Mouse (Mus musculus): ENCODE results near the gene Cpvl. TPM values are rescaled to one million over a fixed set of nuclear protein-coding genes. Genes with fewer than 3 reads are reported as not detected.

Cpvl gene
- total and polyA plus RNA-seq, 3 experiments, result not detected

- Histone ChIP-seq H3K27ac (peak overlapping the region; percentile 47; the same call in 1 of the 2 replicates), H3K9ac (ENCODE audit: low read depth, low read length) (no peak overlapping the region), H3K36me3 (ENCODE audit: control insufficient read depth, insufficient read depth, low read length) (no peaks in the 10 kb centered on the region), H3K4me1 (ENCODE audit: control insufficient read depth, insufficient read depth, low read length) (peaks cover 13% of the 10 kb centered on the region), H3K79me2 (replicated peaks; ENCODE audit: control insufficient read depth, insufficient read depth, low read length) (no peaks in the 10 kb centered on the region), H3K27me3 (ENCODE audit: control insufficient read depth, insufficient read depth, low read length) (no peaks in the 10 kb centered on the region), H3K4me3 (no peak overlapping the region)
- intact Hi-C loops (cut with DNase I), result no loop called here
- 52% methylated on average over 4 of the region's 4 CpGs for WGBS
- TF ChIP-seq POLR2A (IDR thresholded peaks at IDR 0.05; ENCODE audit: insufficient read depth, low read depth, low read length), result no peak
- TF ChIP-seq EP300 (IDR thresholded peaks at IDR 0.05; ENCODE audit: insufficient read depth, low read depth, low read length), result no peak
- TF ChIP-seq CTCF (IDR thresholded peaks at IDR 0.05), result no peak
- no peak for DNase-seq
These were observed 93.5 kb downstream of the Cpvl start for GRCm38 (mm10) chr6:53884931-53885330.

- Histone ChIP-seq H3K79me2 (replicated peaks; ENCODE audit: control insufficient read depth, insufficient read depth, low read length) (no peaks in the 10 kb centered on the region), H3K9ac (ENCODE audit: low read depth, low read length) (no peak overlapping the region), H3K27ac (peak overlapping the region; percentile 47; the same call in 1 of the 2 replicates), H3K36me3 (ENCODE audit: control insufficient read depth, insufficient read depth, low read length) (no peaks in the 10 kb centered on the region), H3K4me1 (ENCODE audit: control insufficient read depth, insufficient read depth, low read length) (peaks cover 15% of the 10 kb centered on the region), H3K27me3 (ENCODE audit: control insufficient read depth, insufficient read depth, low read length) (no peaks in the 10 kb centered on the region), H3K4me3 (no peak overlapping the region)
- DNase-seq, result no peak
- TF ChIP-seq CTCF (IDR thresholded peaks at IDR 0.05) (no peak), EP300 (IDR thresholded peaks at IDR 0.05; ENCODE audit: insufficient read depth, low read depth, low read length) (no peak), POLR2A (IDR thresholded peaks at IDR 0.05; ENCODE audit: insufficient read depth, low read depth, low read length) (no peak)
- 55% methylated on average over 8 of the region's 8 CpGs for WGBS
- intact Hi-C loops (cut with DNase I), result no loop called here
These were observed 94.0 kb downstream of the Cpvl start for GRCm38 (mm10) chr6:53884496-53884895.

- Histone ChIP-seq H3K4me3 (no peak overlapping the region), H3K4me1 (ENCODE audit: control insufficient read depth, insufficient read depth, low read length) (peaks cover 15% of the 10 kb centered on the region), H3K27ac (peak overlapping the region; percentile 11; the same call in 1 of the 2 replicates), H3K27me3 (ENCODE audit: control insufficient read depth, insufficient read depth, low read length) (no peaks in the 10 kb centered on the region), H3K79me2 (replicated peaks; ENCODE audit: control insufficient read depth, insufficient read depth, low read length) (no peaks in the 10 kb centered on the region), H3K9ac (ENCODE audit: low read depth, low read length) (no peak overlapping the region), H3K36me3 (ENCODE audit: control insufficient read depth, insufficient read depth, low read length) (no peaks in the 10 kb centered on the region)
- WGBS, result 70% methylated on average over 7 of the region's 7 CpGs
- no peak for DNase-seq
- intact Hi-C loops (cut with DNase I), result no loop called here
- TF ChIP-seq POLR2A (IDR thresholded peaks at IDR 0.05; ENCODE audit: insufficient read depth, low read depth, low read length), result no peak
- no peak for TF ChIP-seq CTCF (IDR thresholded peaks at IDR 0.05)
- TF ChIP-seq EP300 (IDR thresholded peaks at IDR 0.05; ENCODE audit: insufficient read depth, low read depth, low read length), result no peak
These were observed 95.1 kb downstream of the Cpvl start for GRCm38 (mm10) chr6:53883405-53883804.

- Histone ChIP-seq H3K36me3 (ENCODE audit: control insufficient read depth, insufficient read depth, low read length) (no peaks in the 10 kb centered on the region), H3K4me3 (no peak overlapping the region), H3K4me1 (ENCODE audit: control insufficient read depth, insufficient read depth, low read length) (peaks cover 15% of the 10 kb centered on the region), H3K27me3 (ENCODE audit: control insufficient read depth, insufficient read depth, low read length) (no peaks in the 10 kb centered on the region), H3K9ac (ENCODE audit: low read depth, low read length) (no peak overlapping the region), H3K79me2 (replicated peaks; ENCODE audit: control insufficient read depth, insufficient read depth, low read length) (no peaks in the 10 kb centered on the region), H3K27ac (peak overlapping the region; percentile 89)
- intact Hi-C loops (cut with DNase I), result loop anchor here (2.0 kb wide), 1 partner anchor 61 kb away; the partner anchor contains the start of gene Tril
- 49% methylated on average over 10 of the region's 10 CpGs for WGBS
- no peak for TF ChIP-seq CTCF (IDR thresholded peaks at IDR 0.05)
- TF ChIP-seq POLR2A (IDR thresholded peaks at IDR 0.05; ENCODE audit: insufficient read depth, low read depth, low read length), result no peak
- no peak for TF ChIP-seq EP300 (IDR thresholded peaks at IDR 0.05; ENCODE audit: insufficient read depth, low read depth, low read length)
- DNase-seq, result no peak
These were observed 96.8 kb downstream of the Cpvl start for GRCm38 (mm10) chr6:53881623-53882022.

GRCm38 (mm10) chr6:53881235-53881606 is 97.2 kb downstream of the Cpvl start:
- peak overlapping the region; percentile 89 for H3K27ac ChIP-seq
- DNase-seq, result no peak
- TF ChIP-seq CTCF (IDR thresholded peaks at IDR 0.05), result no peak
- no peak for TF ChIP-seq EP300 (IDR thresholded peaks at IDR 0.05; ENCODE audit: insufficient read depth, low read depth, low read length)
- no peak overlapping the region; the same call in 1 of the 2 replicates for H3K9ac ChIP-seq (ENCODE audit: low read depth, low read length)
- intact Hi-C loops (cut with DNase I), result loop anchor here (2.0 kb wide), 1 partner anchor 60 kb away; the partner anchor contains the start of gene Tril
- H3K4me1 ChIP-seq (ENCODE audit: control insufficient read depth, insufficient read depth, low read length), result peaks cover 15% of the 10 kb centered on the region
- WGBS, result 28% methylated on average over 5 of the region's 5 CpGs
- H3K27me3 ChIP-seq (ENCODE audit: control insufficient read depth, insufficient read depth, low read length), result no peaks in the 10 kb centered on the region
- peak overlapping the region; percentile 31 for H3K4me3 ChIP-seq
- H3K36me3 ChIP-seq (ENCODE audit: control insufficient read depth, insufficient read depth, low read length), result no peaks in the 10 kb centered on the region
- H3K79me2 ChIP-seq (replicated peaks; ENCODE audit: control insufficient read depth, insufficient read depth, low read length), result no peaks in the 10 kb centered on the region

GRCm38 (mm10) chr6:53880530-53881234 is 97.8 kb downstream of the Cpvl start:
- no peak for DNase-seq
- TF ChIP-seq CTCF (IDR thresholded peaks at IDR 0.05) (no peak), POLR2A (IDR thresholded peaks at IDR 0.05; ENCODE audit: insufficient read depth, low read depth, low read length) (peak; percentile 42; the same call in 1 of the 2 replicates), EP300 (IDR thresholded peaks at IDR 0.05; ENCODE audit: insufficient read depth, low read depth, low read length) (no peak)
- Histone ChIP-seq H3K27me3 (ENCODE audit: control insufficient read depth, insufficient read depth, low read length) (no peaks in the 10 kb centered on the region), H3K4me1 (ENCODE audit: control insufficient read depth, insufficient read depth, low read length) (peaks cover 15% of the 10 kb centered on the region), H3K27ac (peak overlapping the region; percentile 89), H3K4me3 (peak overlapping the region; percentile 31), H3K36me3 (ENCODE audit: control insufficient read depth, insufficient read depth, low read length) (no peaks in the 10 kb centered on the region), H3K79me2 (replicated peaks; ENCODE audit: control insufficient read depth, insufficient read depth, low read length) (no peaks in the 10 kb centered on the region), H3K9ac (ENCODE audit: low read depth, low read length) (peak overlapping the region; percentile 59)
- intact Hi-C loops (cut with DNase I), result loop anchor here (2.0 kb wide), 1 partner anchor 60 kb away; the partner anchor contains the start of gene Tril
- WGBS, result 23% methylated on average over 14 of the region's 14 CpGs
